Mouse (Mus musculus) adrenal gland, postnatal 4 days (tissue): ENCODE measurements around the gene Olfr1101. TPM values are rescaled to one million over a fixed set of nuclear protein-coding genes. Genes with fewer than 3 reads are reported as not detected.

ENCODE experiments used
- DNase-seq, 2 experiments: peaks; one replicate each; pipeline ENCODE4 v3.0.0; 2021 to 2022; ENCODE audit warnings: low spot score in 2 of 2, mixed read lengths in 2 of 2
- long read RNA-seq, 2 experiments: library from polyadenylated mRNA; stranded (forward); transcript quantifications; one replicate each; pipeline ENCODE4 v2.0.0; 2021
- total RNA-seq, 2 experiments: library from RNA; stranded (reverse); gene quantifications; 2 replicates each; pipeline ENCODE4 v1.2.3; 2021

Olfr1101 gene
- total RNA-seq: not detected
- long read RNA-seq, experiment 1: 0 reads
- long read RNA-seq, experiment 2: 0 reads

DNA sequence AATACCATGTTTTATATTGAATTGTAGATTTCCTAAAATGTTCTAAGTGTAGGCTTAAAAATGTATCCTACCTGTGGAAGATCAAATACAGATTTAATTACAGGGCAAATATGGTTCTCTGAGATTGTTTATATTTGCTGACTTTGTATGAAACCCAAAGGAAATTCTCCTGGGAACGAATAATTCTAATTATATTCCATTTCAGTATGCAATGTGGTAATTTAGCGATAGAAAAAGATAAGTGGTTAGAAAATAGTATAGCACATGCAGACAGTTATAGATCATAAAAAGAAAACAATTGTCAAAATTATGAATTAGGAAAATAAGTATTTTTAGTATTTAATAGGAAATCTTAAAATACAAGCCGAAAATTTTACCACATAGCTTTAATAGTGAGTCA is at the start of gene Olfr1101:
Gene Olfr1101 (minus strand): TSS at position 101 of the 400 bp plus-strand sequence.
- DNase-seq: no peak

DNA sequence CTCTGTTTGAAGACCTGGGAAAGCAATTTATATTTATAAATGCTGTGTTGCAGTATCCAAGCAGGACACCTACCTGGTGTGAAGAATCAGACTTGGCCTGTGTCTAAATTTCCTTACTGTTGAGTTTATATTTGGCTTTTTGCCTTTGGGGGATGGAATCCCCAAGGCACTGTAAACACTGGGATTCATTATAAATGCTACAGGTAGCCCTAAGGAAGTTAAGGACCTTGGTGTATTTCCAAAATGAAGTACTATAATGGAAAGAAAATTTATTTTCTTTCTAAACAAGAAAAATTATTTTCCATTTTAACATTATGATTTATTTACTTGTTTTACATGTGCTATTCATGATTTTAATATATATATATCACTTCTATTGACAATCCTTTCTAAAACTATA is 45.4 kb upstream of the Olfr1101 start, which contains the start of gene Olfr1105:
Gene Olfr1105 (minus strand): TSS at position 101 of the 400 bp plus-strand sequence.
- DNase-seq: no peak

GRCm38 (mm10) chr2:87026980-87027379 is 36.0 kb upstream of the Olfr1101 start, which contains the start of gene Olfr1104:
Gene Olfr1104, minus strand, starts transcription at chr2:87027080.
- DNase-seq: no peak

DNA sequence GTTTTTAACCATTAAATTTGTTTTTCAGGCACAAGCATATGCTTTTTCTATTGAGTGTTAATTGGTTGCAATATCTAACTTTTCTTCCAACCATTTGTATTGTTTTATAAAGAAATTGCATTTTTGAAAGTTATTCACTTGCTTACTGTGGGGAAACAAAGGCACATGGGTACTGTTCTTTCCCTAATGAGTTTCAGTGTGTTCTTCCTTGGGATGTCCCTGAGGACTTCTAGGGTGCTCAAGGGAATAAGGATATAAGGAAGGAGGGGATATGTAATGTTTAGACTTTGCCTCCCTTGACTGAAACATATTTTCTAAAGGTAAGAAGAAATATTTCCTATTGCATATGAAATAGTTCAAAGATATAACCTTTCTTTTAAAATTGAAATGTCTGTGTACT is 7.1 kb upstream of the Olfr1101 start, which contains the start of gene Olfr1102:
Gene Olfr1102 (plus strand): TSS at position 301 of the 400 bp plus-strand sequence.
- DNase-seq: no peak

DNA sequence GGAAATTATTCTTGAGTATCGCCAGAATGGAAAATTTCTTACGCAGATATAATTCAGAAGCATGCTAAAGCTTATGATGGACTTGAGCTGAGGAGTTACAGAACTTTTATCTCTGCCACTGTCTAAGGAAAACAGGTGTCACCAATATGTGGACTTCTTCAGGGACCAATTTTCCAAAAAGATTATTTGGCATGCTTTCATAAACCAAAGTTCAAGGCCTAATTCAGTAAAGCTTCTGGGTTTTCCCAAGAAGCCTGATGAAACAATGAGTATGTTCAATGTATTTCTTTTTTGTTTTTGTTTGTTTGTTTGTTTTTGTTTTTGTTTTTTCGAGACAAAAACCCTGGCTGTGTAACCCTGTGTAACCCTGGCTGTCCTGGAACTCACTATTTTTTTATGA is 11.2 kb downstream of the Olfr1101 start, which contains the start of gene Olfr1100:
Gene Olfr1100 (minus strand): TSS at position 101 of the 400 bp plus-strand sequence.
- DNase-seq: no peak

- DNase-seq: no peak
Measured at GRCm38 (mm10) chr2:86960593-86960992, 30.4 kb downstream of the Olfr1101 start, which contains the start of gene Olfr1099. Gene Olfr1099, minus strand, starts transcription at chr2:86960693.

Other genes with a start within 250 kb of the Olfr1101 start
- not detected for gene Olfr1090, start 232.2 kb downstream of the Olfr1101 start, total RNA-seq
- not detected for gene Olfr1093, start 208.7 kb downstream of the Olfr1101 start, total RNA-seq
- gene Olfr141, start 181.2 kb downstream of the Olfr1101 start, total RNA-seq: not detected
- not detected for gene Olfr1094, start 166.6 kb downstream of the Olfr1101 start, total RNA-seq
- gene Olfr1095, start 139.5 kb downstream of the Olfr1101 start, total RNA-seq: not detected
- gene Gm13723, start 116.4 kb downstream of the Olfr1101 start, total RNA-seq: not detected
- gene Olfr1097, start 99.0 kb downstream of the Olfr1101 start, total RNA-seq: not detected
- gene Olfr1098, start 66.7 kb downstream of the Olfr1101 start, total RNA-seq: not detected
- gene Olfr1099, start 30.5 kb downstream of the Olfr1101 start, total RNA-seq: not detected
- gene Olfr1100, start 11.3 kb downstream of the Olfr1101 start, total RNA-seq: not detected
- gene Olfr1102, start 7.2 kb upstream of the Olfr1101 start, total RNA-seq: not detected
- gene Olfr1104, start 35.9 kb upstream of the Olfr1101 start, total RNA-seq: not detected
- gene Olfr1105, start 45.3 kb upstream of the Olfr1101 start, total RNA-seq: not detected
- not detected for gene Olfr1106, start 61.1 kb upstream of the Olfr1101 start, total RNA-seq
- not detected for gene Olfr1107, start 84.6 kb upstream of the Olfr1101 start, total RNA-seq
- gene Olfr1109, start 104.8 kb upstream of the Olfr1101 start, total RNA-seq: not detected
- gene Olfr259, start 123.3 kb upstream of the Olfr1101 start, total RNA-seq: not detected
- not detected for gene Olfr1110, start 149.1 kb upstream of the Olfr1101 start, total RNA-seq
- gene Olfr1111, start 161.4 kb upstream of the Olfr1101 start, total RNA-seq: not detected
- not detected for gene Olfr1112, start 196.6 kb upstream of the Olfr1101 start, total RNA-seq
- not detected for gene Olfr1113, start 217.7 kb upstream of the Olfr1101 start, total RNA-seq